Mouse (Mus musculus) cortical plate, adult 2 months (tissue): ENCODE data around the gene Ptprg.

Experiments
- CTCF ChIP-seq: fragments of 200-500 bp; IDR thresholded peaks from 2 replicates; pipeline ENCODE4 v1.5.1; 2011; ENCODE audit warnings: mild to moderate bottlenecking, control low read depth, low read length; ENCODE audit not compliant: insufficient read depth; ENCODE audit errors: extremely low read depth
- POLR2A ChIP-seq: fragments of 200-500 bp; IDR thresholded peaks from 2 replicates; pipeline ENCODE4 v1.6.1; 2011; ENCODE audit warnings: mild to moderate bottlenecking, low read length, control low read depth; ENCODE audit not compliant: insufficient read depth; ENCODE audit errors: extremely low read depth

GRCm38 (mm10) chr14:12085078-12085477 is 531.7 kb downstream of the Ptprg start:
- no peak for TF ChIP-seq CTCF
- TF ChIP-seq POLR2A, result no peak
